Mouse (Mus musculus): ENCODE measurements at regions not wholly inside any gene's neighbourhood (a gene's known extent, or its start where the extent isn't known, plus 50 kb on each side); places are given as distances from the start of the nearest gene placed in this dataset.
A peak's percentile ranks its signal among the peaks of the same experiment; 100 is the strongest.

DNA sequence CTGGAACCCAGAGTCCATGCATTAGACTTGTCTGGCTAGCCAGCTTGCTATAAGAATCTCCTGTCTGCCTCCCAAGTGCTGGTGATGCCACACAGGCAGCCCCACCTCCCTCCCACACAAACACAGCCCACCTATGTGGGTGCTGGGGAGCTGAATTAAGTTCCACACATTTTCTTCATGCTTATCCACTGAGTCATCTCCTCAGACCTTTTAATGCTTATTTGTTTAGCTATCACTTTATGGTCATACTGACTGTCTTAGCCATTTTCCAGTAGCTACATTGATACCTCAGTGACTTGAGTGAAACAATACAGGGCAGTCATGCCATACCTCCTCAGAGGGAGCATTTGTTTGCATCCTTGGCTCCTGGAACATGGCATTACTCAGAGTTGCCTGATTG lies 531.1 kb upstream of the Id2 start:
- no peak for ATAC-seq (ENCODE audit: low FRiP score)
- Histone ChIP-seq H3K27me3 (replicated peaks) (no peaks in the 10 kb centered on the region), H3K4me1 (no peaks in the 10 kb centered on the region), H3K9ac (replicated peaks) (no peak overlapping the region), H3K27ac (replicated peaks) (no peak overlapping the region), H3K4me3 (replicated peaks) (no peak overlapping the region), H3K9me3 (replicated peaks) (no peaks in the 10 kb centered on the region), H3K4me2 (no peak overlapping the region), H3K36me3 (no peaks in the 10 kb centered on the region)

GRCm38 (mm10) chr12:25625858-25626257 lies 528.9 kb upstream of the Id2 start:
- Histone ChIP-seq H3K27me3 (replicated peaks) (no peaks in the 10 kb centered on the region), H3K9me3 (replicated peaks) (no peaks in the 10 kb centered on the region), H3K4me3 (replicated peaks) (no peak overlapping the region), H3K27ac (replicated peaks) (no peak overlapping the region), H3K36me3 (no peaks in the 10 kb centered on the region), H3K9ac (replicated peaks) (no peak overlapping the region), H3K4me2 (no peak overlapping the region), H3K4me1 (no peaks in the 10 kb centered on the region)
- WGBS: 92% methylated on average over 1 of the region's 1 CpGs
- ATAC-seq (ENCODE audit: low FRiP score): no peak

DNA sequence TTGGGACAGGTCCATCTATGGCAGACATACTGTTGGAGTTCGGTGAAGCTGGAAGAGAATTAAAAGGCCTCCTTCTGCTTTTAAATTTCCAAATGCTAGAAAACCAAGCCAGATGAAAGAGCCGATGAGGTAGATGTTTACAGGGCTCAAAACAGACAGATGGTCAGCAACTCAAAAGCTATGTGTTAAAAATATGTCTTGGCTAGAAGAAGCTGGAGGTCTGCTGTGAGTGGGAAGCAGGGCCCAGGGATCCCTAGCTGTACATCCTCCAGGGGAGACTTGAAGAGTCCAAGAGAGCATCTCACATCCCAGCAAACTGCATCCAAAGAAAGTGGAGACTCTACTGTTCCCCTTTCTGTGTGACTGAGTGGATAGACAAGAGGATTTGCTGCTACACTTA lies 526.5 kb upstream of the Id2 start:
- H3K9ac ChIP-seq (replicated peaks): no peak overlapping the region
- no peaks in the 10 kb centered on the region for H3K9me3 ChIP-seq (replicated peaks)
- H3K27ac ChIP-seq (replicated peaks): no peak overlapping the region
- H3K27me3 ChIP-seq (replicated peaks): no peaks in the 10 kb centered on the region
- H3K36me3 ChIP-seq: no peaks in the 10 kb centered on the region
- H3K4me2 ChIP-seq: no peak overlapping the region
- no peak overlapping the region for H3K4me3 ChIP-seq (replicated peaks)
- H3K4me1 ChIP-seq: no peaks in the 10 kb centered on the region
- ATAC-seq (ENCODE audit: low FRiP score): no peak
- 89% methylated on average over 2 of the region's 2 CpGs for WGBS

DNA sequence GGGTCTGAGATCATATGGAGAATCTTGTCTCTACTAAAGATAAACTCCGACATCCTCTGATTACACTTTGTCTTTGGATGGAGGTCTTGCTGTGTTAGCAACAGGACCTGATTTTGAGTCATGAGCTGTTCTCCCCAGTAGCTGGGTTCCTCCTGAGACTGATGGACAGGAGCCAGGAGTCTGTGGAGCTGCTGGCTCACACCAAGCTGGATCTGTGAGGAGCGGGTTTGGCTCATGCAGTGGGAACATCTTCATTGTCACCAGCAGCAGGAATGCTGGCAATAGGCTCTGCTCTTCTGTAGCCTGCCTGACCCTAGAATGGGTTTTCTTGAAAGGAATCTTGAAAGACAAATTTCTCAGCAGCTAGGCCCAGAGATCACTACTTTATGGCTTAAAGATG lies 524.2 kb upstream of the Id2 start:
- no peaks in the 10 kb centered on the region for H3K9me3 ChIP-seq (replicated peaks)
- no peak for ATAC-seq (ENCODE audit: low FRiP score)
- no peak overlapping the region for H3K4me3 ChIP-seq (replicated peaks)
- no peak overlapping the region for H3K4me2 ChIP-seq
- 75% methylated on average over 2 of the region's 2 CpGs for WGBS
- no peak overlapping the region for H3K9ac ChIP-seq (replicated peaks)
- no peaks in the 10 kb centered on the region for H3K36me3 ChIP-seq
- no peak overlapping the region for H3K27ac ChIP-seq (replicated peaks)
- no peaks in the 10 kb centered on the region for H3K27me3 ChIP-seq (replicated peaks)
- H3K4me1 ChIP-seq: no peaks in the 10 kb centered on the region

DNA sequence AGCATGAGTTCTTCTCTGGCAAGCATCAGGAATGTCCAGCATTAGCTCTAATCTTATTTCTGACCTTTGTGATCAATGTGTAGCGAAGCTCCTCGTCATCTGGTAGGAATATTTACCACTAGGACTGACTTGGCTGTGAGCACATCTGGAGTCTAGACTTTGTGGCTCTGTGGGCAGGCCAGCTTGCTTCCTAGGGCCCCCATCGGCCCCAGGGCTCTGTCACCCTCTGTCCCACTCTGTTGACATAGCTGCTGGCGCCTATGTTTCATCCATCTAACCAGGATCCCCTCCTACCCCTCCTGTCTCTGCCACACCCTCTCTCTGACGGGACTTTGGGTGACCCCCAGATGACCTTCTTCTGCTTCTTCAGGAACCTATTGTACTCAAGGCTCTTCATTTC lies 520.6 kb upstream of the Id2 start:
- no peaks in the 10 kb centered on the region for H3K36me3 ChIP-seq
- no peaks in the 10 kb centered on the region for H3K9me3 ChIP-seq (replicated peaks)
- ATAC-seq (ENCODE audit: low FRiP score): no peak
- H3K27me3 ChIP-seq (replicated peaks): no peaks in the 10 kb centered on the region
- no peak overlapping the region for H3K27ac ChIP-seq (replicated peaks)
- no peaks in the 10 kb centered on the region for H3K4me1 ChIP-seq
- H3K4me3 ChIP-seq (replicated peaks): no peak overlapping the region
- no peak overlapping the region for H3K9ac ChIP-seq (replicated peaks)
- 72% methylated on average over 5 of the region's 5 CpGs for WGBS
- H3K4me2 ChIP-seq: no peak overlapping the region

DNA sequence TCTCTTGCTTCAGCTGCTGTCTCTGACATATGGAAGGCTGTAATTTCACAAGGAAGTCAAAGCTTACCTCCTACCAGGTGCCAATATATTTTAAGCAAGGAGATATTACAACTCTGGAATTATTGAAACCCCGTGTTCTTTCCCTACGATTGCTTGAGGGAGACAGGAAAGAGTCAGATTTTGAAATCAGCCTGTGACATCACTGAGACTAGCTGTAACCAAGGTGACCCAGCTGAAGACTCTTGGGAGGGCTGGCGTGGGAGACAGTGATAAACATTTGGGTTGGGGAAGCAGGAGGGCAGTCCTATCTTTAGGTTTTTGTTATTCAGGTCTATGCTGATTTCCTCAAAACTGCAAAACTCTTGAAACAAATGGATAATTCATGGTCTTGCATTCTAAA lies 518.4 kb upstream of the Id2 start:
- H3K4me2 ChIP-seq: no peak overlapping the region
- no peaks in the 10 kb centered on the region for H3K9me3 ChIP-seq (replicated peaks)
- ATAC-seq (ENCODE audit: low FRiP score): no peak
- no peaks in the 10 kb centered on the region for H3K27me3 ChIP-seq (replicated peaks)
- WGBS: 70% methylated on average over 3 of the region's 3 CpGs
- no peaks in the 10 kb centered on the region for H3K4me1 ChIP-seq
- H3K27ac ChIP-seq (replicated peaks): no peak overlapping the region
- H3K4me3 ChIP-seq (replicated peaks): no peak overlapping the region
- no peaks in the 10 kb centered on the region for H3K36me3 ChIP-seq
- no peak overlapping the region for H3K9ac ChIP-seq (replicated peaks)

- no peak overlapping the region for H3K27ac ChIP-seq (replicated peaks)
- no peaks in the 10 kb centered on the region for H3K9me3 ChIP-seq (replicated peaks)
- no peak overlapping the region for H3K9ac ChIP-seq (replicated peaks)
- no peak overlapping the region for H3K4me2 ChIP-seq
- no peak overlapping the region for H3K4me3 ChIP-seq (replicated peaks)
- no peaks in the 10 kb centered on the region for H3K36me3 ChIP-seq
- no peaks in the 10 kb centered on the region for H3K27me3 ChIP-seq (replicated peaks)
- H3K4me1 ChIP-seq: 0 out of 2 replicates have a peak, but pooled peaks cover 2% of the 10 kb centered on the region
- no peak for ATAC-seq (ENCODE audit: low FRiP score)
Measured at GRCm38 (mm10) chr12:25613473-25613872, 516.5 kb upstream of the Id2 start.

DNA sequence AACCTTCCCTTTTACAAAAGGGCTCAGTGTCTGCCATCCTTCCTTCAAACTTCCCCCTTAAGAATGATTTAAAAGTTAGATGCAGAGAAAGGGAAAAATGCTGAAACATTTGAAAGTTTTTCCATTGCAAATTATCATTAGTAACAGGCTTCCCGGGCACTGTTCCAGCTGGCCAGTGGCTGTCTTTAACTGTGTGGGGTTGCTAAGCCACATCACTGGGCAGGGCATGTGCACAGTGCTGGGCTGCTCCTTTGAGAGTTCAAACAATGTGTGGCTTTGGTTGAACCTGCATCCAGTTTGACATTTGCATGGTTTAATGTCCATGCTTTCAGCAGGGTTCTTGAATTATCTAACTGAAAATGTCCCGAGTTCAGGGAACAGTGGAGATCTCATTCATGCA lies 512.1 kb upstream of the Id2 start:
- no peak for ATAC-seq (ENCODE audit: low FRiP score)
- 0 out of 2 replicates have a peak, but pooled peaks cover 2% of the 10 kb centered on the region for H3K4me1 ChIP-seq
- no peak overlapping the region for H3K4me3 ChIP-seq (replicated peaks)
- no peak overlapping the region for H3K9ac ChIP-seq (replicated peaks)
- H3K36me3 ChIP-seq: no peaks in the 10 kb centered on the region
- no peak overlapping the region for H3K4me2 ChIP-seq
- 0 out of 2 replicates have a peak overlapping the region, but pooled peaks have one; percentile 18 for H3K27ac ChIP-seq (replicated peaks)
- 33% methylated on average over 2 of the region's 2 CpGs for WGBS
- H3K9me3 ChIP-seq (replicated peaks): no peaks in the 10 kb centered on the region
- no peaks in the 10 kb centered on the region for H3K27me3 ChIP-seq (replicated peaks)

DNA sequence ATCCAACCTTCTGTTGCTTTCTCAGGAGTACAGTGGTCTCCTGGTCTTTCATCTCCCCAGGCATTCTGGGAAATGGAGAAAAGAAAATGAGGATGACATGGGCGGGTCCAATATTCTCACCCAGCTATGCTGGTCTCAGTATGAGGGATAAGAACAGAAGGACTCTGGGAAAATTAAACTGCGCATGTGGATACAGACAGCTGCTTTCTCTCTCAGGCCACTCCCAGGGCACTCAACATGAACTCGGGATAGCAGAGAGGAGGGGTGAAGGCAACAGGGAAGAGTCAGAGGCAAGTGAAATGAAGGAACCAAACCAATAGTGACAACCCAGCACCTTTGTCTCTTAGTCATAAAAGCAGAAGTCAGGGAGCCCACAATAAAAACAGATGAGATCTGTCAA lies 508.5 kb upstream of the Id2 start:
- Histone ChIP-seq H3K9me3 (replicated peaks) (no peaks in the 10 kb centered on the region), H3K9ac (replicated peaks) (no peak overlapping the region), H3K27ac (replicated peaks) (no peak overlapping the region), H3K4me1 (0 out of 2 replicates have a peak, but pooled peaks cover 2% of the 10 kb centered on the region), H3K36me3 (no peaks in the 10 kb centered on the region), H3K27me3 (replicated peaks) (no peaks in the 10 kb centered on the region), H3K4me3 (replicated peaks) (no peak overlapping the region), H3K4me2 (no peak overlapping the region)
- no peak for ATAC-seq (ENCODE audit: low FRiP score)
- WGBS: 81% methylated on average over 3 of the region's 3 CpGs

DNA sequence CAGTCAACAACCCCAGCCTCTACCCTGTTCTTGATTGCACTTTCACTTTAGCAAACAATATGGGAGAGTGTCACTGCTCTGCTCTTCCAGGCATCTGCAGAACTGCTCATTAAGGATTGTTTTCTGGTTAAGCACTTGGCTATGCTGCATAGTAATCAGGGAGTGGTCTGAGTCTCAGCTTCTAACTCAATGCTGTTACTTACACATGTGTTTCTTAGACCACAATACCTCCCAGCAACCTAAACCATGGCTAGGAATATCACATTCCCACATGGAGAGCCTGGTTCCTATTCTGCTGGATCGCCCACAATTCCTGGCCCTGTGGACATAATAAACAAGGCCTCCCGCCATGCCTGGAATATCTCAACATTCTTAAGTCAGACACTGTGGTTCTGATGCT lies 493.3 kb upstream of the Id2 start:
- no peak overlapping the region for H3K27ac ChIP-seq (replicated peaks)
- H3K27me3 ChIP-seq (replicated peaks): no peaks in the 10 kb centered on the region
- no peak overlapping the region for H3K4me2 ChIP-seq
- 0 out of 2 replicates have a peak, but pooled peaks cover 3% of the 10 kb centered on the region for H3K9me3 ChIP-seq (replicated peaks)
- 91% methylated on average over 2 of the region's 2 CpGs for WGBS
- no peak for ATAC-seq (ENCODE audit: low FRiP score)
- H3K4me1 ChIP-seq: no peaks in the 10 kb centered on the region
- no peaks in the 10 kb centered on the region for H3K36me3 ChIP-seq
- no peak overlapping the region for H3K4me3 ChIP-seq (replicated peaks)
- no peak overlapping the region for H3K9ac ChIP-seq (replicated peaks)

- Histone ChIP-seq H3K27me3 (replicated peaks) (no peaks in the 10 kb centered on the region), H3K27ac (replicated peaks) (no peak overlapping the region), H3K36me3 (no peaks in the 10 kb centered on the region), H3K4me3 (replicated peaks) (no peak overlapping the region), H3K4me1 (no peaks in the 10 kb centered on the region), H3K9ac (replicated peaks) (no peak overlapping the region), H3K4me2 (no peak overlapping the region), H3K9me3 (replicated peaks) (0 out of 2 replicates have a peak, but pooled peaks cover 3% of the 10 kb centered on the region)
- 98% methylated on average over 3 of the region's 3 CpGs for WGBS
- ATAC-seq (ENCODE audit: low FRiP score): no peak
Measured at GRCm38 (mm10) chr12:25585746-25586145, 488.8 kb upstream of the Id2 start.

DNA sequence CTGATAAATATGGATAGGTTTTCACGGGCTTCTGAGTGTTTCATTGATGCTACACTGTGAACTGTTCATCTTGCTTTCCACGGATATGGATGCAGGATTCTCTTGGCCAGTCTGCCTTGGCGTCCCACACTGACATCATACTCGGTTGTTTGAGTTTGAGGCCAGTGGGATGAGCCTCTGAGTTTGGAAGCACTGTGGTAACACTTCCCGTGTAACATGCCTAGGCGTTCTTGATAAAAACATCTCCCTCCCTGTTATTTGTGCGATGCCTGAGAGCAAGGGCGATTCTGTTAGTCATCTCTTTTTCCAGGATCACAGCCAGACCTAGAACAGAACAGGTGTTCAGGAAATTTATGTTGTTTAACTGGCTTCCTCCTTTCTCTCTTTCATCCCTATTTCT lies 482.5 kb upstream of the Id2 start:
- H3K4me2 ChIP-seq: no peak overlapping the region
- no peak overlapping the region for H3K9ac ChIP-seq (replicated peaks)
- no peaks in the 10 kb centered on the region for H3K9me3 ChIP-seq (replicated peaks)
- H3K4me3 ChIP-seq (replicated peaks): no peak overlapping the region
- WGBS: 89% methylated on average over 8 of the region's 8 CpGs
- H3K36me3 ChIP-seq: no peaks in the 10 kb centered on the region
- H3K27ac ChIP-seq (replicated peaks): no peak overlapping the region
- no peaks in the 10 kb centered on the region for H3K4me1 ChIP-seq
- no peaks in the 10 kb centered on the region for H3K27me3 ChIP-seq (replicated peaks)
- no peak for ATAC-seq (ENCODE audit: low FRiP score)

- H3K4me3 ChIP-seq (replicated peaks): no peak overlapping the region
- no peak overlapping the region for H3K27ac ChIP-seq (replicated peaks)
- H3K9ac ChIP-seq (replicated peaks): no peak overlapping the region
- no peaks in the 10 kb centered on the region for H3K36me3 ChIP-seq
- no peak overlapping the region for H3K4me2 ChIP-seq
- ATAC-seq (ENCODE audit: low FRiP score): no peak
- WGBS: 87% methylated on average over 2 of the region's 2 CpGs
- no peaks in the 10 kb centered on the region for H3K4me1 ChIP-seq
- H3K9me3 ChIP-seq (replicated peaks): no peaks in the 10 kb centered on the region
- H3K27me3 ChIP-seq (replicated peaks): no peaks in the 10 kb centered on the region
Measured at GRCm38 (mm10) chr12:25565131-25565530, 468.2 kb upstream of the Id2 start.
